Comparison of ENCODE assay signal across 8 mouse cellular contexts in genomic region chr2:163471136-163471535, GRCm38 (mm10). TPM values are rescaled to one million over a fixed set of nuclear protein-coding genes. Genes with fewer than 3 reads are reported as not detected.
A peak's percentile ranks its signal among the peaks of the same experiment; 100 is the strongest.
DNase-seq lines count a peak whose midpoint lies in the region; ATAC-seq lines count a peak whose summit lies in the region.

No protein-coding gene starts in this region.

- H3K4me1 ChIP-seq in heart, embryonic 15.5 days (replicated peaks): peaks cover 14% of the 10 kb centered on the region
- H3K4me1 ChIP-seq in liver, embryonic 16.5 days (ENCODE audit: control insufficient read depth, low read depth, low read length): peaks cover 8% of the 10 kb centered on the region

- no peak overlapping the region for H3K9ac ChIP-seq in heart, embryonic 15.5 days
- H3K9ac ChIP-seq in liver, embryonic 16.5 days (ENCODE audit: low read depth, low read length): peak overlapping the region; percentile 84; the same call in 1 of the 2 replicates

- peaks cover 19% of the 10 kb centered on the region for H3K36me3 ChIP-seq in heart, embryonic 15.5 days
- peaks cover 2% of the 10 kb centered on the region; the same call in 1 of the 2 replicates for H3K36me3 ChIP-seq in liver, embryonic 16.5 days (ENCODE audit: control insufficient read depth, insufficient read depth)

- WGBS in heart, embryonic 15.5 days: 74% methylated on average over 3 of the region's 3 CpGs
- WGBS in liver, embryonic 16.5 days (ENCODE audit: insufficient replicate concordance): 65% methylated on average over 3 of the region's 3 CpGs

- H3K27ac ChIP-seq in heart, embryonic 15.5 days: no peak overlapping the region
- no peak overlapping the region for H3K27ac ChIP-seq in liver, embryonic 16.5 days (ENCODE audit: low read length)

- H3K4me3 ChIP-seq in heart, embryonic 15.5 days: peak overlapping the region; percentile 93
- H3K4me3 ChIP-seq in liver, embryonic 16.5 days (ENCODE audit: low read depth, low read length): peak overlapping the region; percentile 89

- no peaks in the 10 kb centered on the region for H3K9me3 ChIP-seq in heart, embryonic 15.5 days (replicated peaks)
- no peaks in the 10 kb centered on the region for H3K9me3 ChIP-seq in liver, embryonic 16.5 days (replicated peaks; ENCODE audit: control insufficient read depth, low read length)

- no peaks in the 10 kb centered on the region for H3K27me3 ChIP-seq in heart, embryonic 15.5 days
- no peaks in the 10 kb centered on the region for H3K27me3 ChIP-seq in liver, embryonic 16.5 days (ENCODE audit: control insufficient read depth, insufficient read depth, low read depth, low read length)

- peak; percentile 24 for DNase-seq in gastrocnemius, postnatal 25 days
- DNase-seq in gastrocnemius, adult 8-10 months (ENCODE audit: low spot score in 2 of 2): no peak
- peak; percentile 39 to 63 for DNase-seq in adrenal gland, postnatal 36 days
- no peak for DNase-seq in T-cell, adult 2 months (ENCODE audit: low spot score)
- DNase-seq in layer of hippocampus, postnatal 36 days: no peak
- no peak for DNase-seq in layer of hippocampus, adult 9-10 months (ENCODE audit: low spot score)

- no peak for ATAC-seq in heart, embryonic 15.5 days (replicated peaks; ENCODE audit: insufficient number of reproducible peaks, insufficient read depth, low FRiP score, low read depth)
- ATAC-seq in liver, embryonic 16.5 days (ENCODE audit: low read depth): no peak

- H3K4me2 ChIP-seq in heart, embryonic 15.5 days: peak overlapping the region; percentile 80
- peak overlapping the region; percentile 94 for H3K4me2 ChIP-seq in liver, embryonic 16.5 days (ENCODE audit: low read depth, low read length)

RNA-seq across cellular contexts. Expression of gene Fitm2, which starts 1.3 kb away (rescaled TPM):
- 10 to 100 TPM; 72.3 to 83.1 TPM for total RNA-seq in gastrocnemius, postnatal 25 days (2021)
- 10 to 100 TPM; 70.3 to 75.0 (median 73.9) TPM for total RNA-seq in gastrocnemius, adult 8-10 months (2022)
- 10 to 100 TPM; 83.6 to 87.8 TPM for total RNA-seq in adrenal gland, postnatal 36 days (2021)
- polyA plus RNA-seq in heart, embryonic 15.5 days (2015; fragmentation: Nextera tagmentation; extraction: Ambion mirVana): 12.5 and 13.9 TPM in 2 replicates
- 3.8 and 3.9 TPM in 2 replicates for polyA plus RNA-seq in liver, embryonic 16.5 days (2015; fragmentation: Nextera tagmentation; extraction: Ambion mirVana)
- total RNA-seq in layer of hippocampus, postnatal 36 days (2021): 10 to 100 TPM; 19.2 to 20.9 TPM

RNA-seq across cellular contexts. Expression of gene R3hdml, which starts 21.0 kb away (rescaled TPM):
- not detected for total RNA-seq in gastrocnemius, postnatal 25 days (2021)
- total RNA-seq in gastrocnemius, adult 8-10 months (2022): not detected
- not detected for total RNA-seq in adrenal gland, postnatal 36 days (2021)
- not detected in 2 replicates for polyA plus RNA-seq in heart, embryonic 15.5 days (2015; fragmentation: Nextera tagmentation; extraction: Ambion mirVana)
- polyA plus RNA-seq in liver, embryonic 16.5 days (2015; fragmentation: Nextera tagmentation; extraction: Ambion mirVana): not detected in 2 replicates
- not detected for total RNA-seq in layer of hippocampus, postnatal 36 days (2021)

RNA-seq across cellular contexts. Expression of gene Gdap1l1, which starts 32.9 kb away (rescaled TPM):
- not detected for total RNA-seq in gastrocnemius, postnatal 25 days (2021)
- total RNA-seq in gastrocnemius, adult 8-10 months (2022): under 1 TPM in 1 of 4 experiments, not detected in 3; 0.13 TPM
- total RNA-seq in adrenal gland, postnatal 36 days (2021): 1 to 10 TPM; 2.8 to 3.1 TPM
- 0.18 and 1.5 TPM in 2 replicates for polyA plus RNA-seq in heart, embryonic 15.5 days (2015; fragmentation: Nextera tagmentation; extraction: Ambion mirVana)
- 0.12 TPM in 1 of 2 replicates, not detected in the other for polyA plus RNA-seq in liver, embryonic 16.5 days (2015; fragmentation: Nextera tagmentation; extraction: Ambion mirVana)
- total RNA-seq in layer of hippocampus, postnatal 36 days (2021): 10 to 100 TPM; 62.0 to 72.9 TPM

RNA-seq across cellular contexts. Expression of gene Hnf4a, which starts 35.5 kb away (rescaled TPM):
- total RNA-seq in gastrocnemius, postnatal 25 days (2021): not detected
- total RNA-seq in gastrocnemius, adult 8-10 months (2022): under 1 TPM in 1 of 4 experiments, not detected in 3; 0.11 TPM
- total RNA-seq in adrenal gland, postnatal 36 days (2021): under 1 TPM in 1 of 2 experiments, not detected in 1; 0.40 TPM
- 0.46 TPM in 1 of 2 replicates, not detected in the other for polyA plus RNA-seq in heart, embryonic 15.5 days (2015; fragmentation: Nextera tagmentation; extraction: Ambion mirVana)
- 18.8 and 21.1 TPM in 2 replicates for polyA plus RNA-seq in liver, embryonic 16.5 days (2015; fragmentation: Nextera tagmentation; extraction: Ambion mirVana)
- total RNA-seq in layer of hippocampus, postnatal 36 days (2021): not detected

RNA-seq across cellular contexts. Expression of gene Oser1, which starts 46.6 kb away (rescaled TPM):
- 10 to 100 TPM; 23.8 to 27.0 TPM for total RNA-seq in gastrocnemius, postnatal 25 days (2021)
- 10 to 100 TPM; 30.7 to 34.5 (median 32.9) TPM for total RNA-seq in gastrocnemius, adult 8-10 months (2022)
- 10 to 100 TPM; 37.2 to 43.4 TPM for total RNA-seq in adrenal gland, postnatal 36 days (2021)
- 47.5 and 55.9 TPM in 2 replicates for polyA plus RNA-seq in heart, embryonic 15.5 days (2015; fragmentation: Nextera tagmentation; extraction: Ambion mirVana)
- 37.5 and 39.0 TPM in 2 replicates for polyA plus RNA-seq in liver, embryonic 16.5 days (2015; fragmentation: Nextera tagmentation; extraction: Ambion mirVana)
- total RNA-seq in layer of hippocampus, postnatal 36 days (2021): 10 to 100 TPM; 19.0 to 19.5 TPM

Comparison
In these comparisons a context has a peak if more than half of its experiments do, and no peak if none do; other contexts are left out.
1. DNase-seq: peak in gastrocnemius, postnatal 25 days (single experiment) and adrenal gland, postnatal 36 days (2 of 2); none in gastrocnemius, adult 8-10 months (0 of 2), T-cell, adult 2 months (single experiment), layer of hippocampus, postnatal 36 days (0 of 2) and layer of hippocampus, adult 9-10 months (single experiment).
2. RNA of gene Gdap1l1, which starts 32.9 kb away (total RNA-seq): 62.0 to 72.9 TPM in layer of hippocampus, postnatal 36 days; 2.8 to 3.1 TPM in adrenal gland, postnatal 36 days, 0.13 TPM in gastrocnemius, adult 8-10 months and not detected in gastrocnemius, postnatal 25 days; every median in the first group is over 10 times any median in the second.